Mouse (Mus musculus) kidney, postnatal 10 days (tissue): ENCODE results near the gene Tcp10b.
A peak's percentile ranks its signal among the peaks of the same experiment; 100 is the strongest.
"Not testable (repeated sequence)": the region's sequence is repeated elsewhere in the genome, so short reads cannot be mapped to it uniquely, and the experiment has no call there.

ENCODE experiments used
- DNase-seq: peaks from one replicate; pipeline ENCODE4 v3.0.0; 2021; ENCODE audit warnings: mixed read lengths

Tcp10b gene

DNA sequence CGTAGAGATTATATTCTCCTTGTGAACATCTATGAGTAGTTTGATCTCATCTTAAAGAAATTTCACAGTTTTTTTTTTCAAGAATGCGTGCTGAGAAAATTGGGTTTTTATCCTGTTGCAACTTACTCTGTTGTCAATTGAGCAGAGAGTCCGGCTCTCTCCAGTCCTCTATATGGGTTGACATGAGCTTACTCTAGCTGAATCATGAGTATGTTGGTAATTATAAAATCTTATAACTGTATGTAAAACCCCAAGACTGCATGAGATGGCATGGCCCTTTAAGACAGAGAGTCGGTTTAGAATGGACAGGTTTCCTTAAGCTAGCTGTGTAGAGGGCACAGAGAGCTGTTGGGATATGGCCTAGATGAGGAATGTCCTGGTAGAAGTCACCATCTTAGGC lies at the start of gene Tcp10b:
Tcp10b (plus strand) TSS at position 301 of the 400 bp plus-strand sequence.
- not testable (repeated sequence) for DNase-seq

DNA sequence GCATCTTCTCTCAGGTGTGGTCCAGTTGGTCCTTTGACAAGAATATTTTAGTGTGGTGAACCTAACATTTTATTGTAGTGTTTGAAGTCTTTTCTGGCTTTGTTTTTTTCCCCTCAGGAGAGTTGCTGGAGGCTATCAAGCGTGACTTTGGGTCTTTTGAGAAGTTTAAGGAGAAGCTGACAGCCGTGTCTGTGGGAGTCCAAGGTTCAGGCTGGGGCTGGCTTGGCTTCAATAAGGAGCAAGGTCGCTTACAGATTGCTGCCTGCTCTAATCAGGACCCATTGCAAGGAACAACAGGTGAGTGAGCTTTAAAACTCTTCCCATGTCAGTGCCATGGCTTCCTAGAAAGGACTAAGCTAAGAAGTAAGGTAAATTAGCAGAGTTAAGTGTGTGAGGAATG lies 47.6 kb upstream of the Tcp10b start:
- peak; percentile 57 for DNase-seq

DNA sequence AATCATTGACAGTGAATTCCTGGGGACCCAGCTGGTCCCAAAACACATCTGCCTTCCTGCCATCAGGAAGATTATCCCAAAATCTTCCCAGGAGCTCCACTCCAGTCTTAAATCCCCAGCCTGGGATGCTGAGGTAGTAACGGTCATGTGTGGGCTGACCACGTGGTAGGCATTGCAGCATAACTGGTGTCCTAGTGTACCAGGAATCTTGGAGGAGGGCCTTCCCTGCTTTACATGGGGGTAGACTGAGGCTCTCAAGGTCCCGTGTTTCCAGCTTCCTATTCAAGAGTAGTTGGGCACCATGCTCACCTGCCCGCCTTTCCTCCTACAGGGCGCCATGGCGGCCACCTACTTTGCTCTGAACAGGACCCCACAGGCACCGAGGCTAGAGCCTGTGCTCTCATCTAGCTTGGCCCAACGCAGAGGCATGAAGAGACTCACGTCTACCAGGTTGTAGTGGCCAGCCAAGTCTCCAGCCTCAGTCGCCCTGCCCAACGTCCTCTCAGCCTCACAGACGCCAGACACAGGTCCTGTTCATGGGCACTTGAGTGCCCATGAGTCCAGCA lies 24.2 kb upstream of the Tcp10b start:
- DNase-seq, result not testable (repeated sequence)

DNA sequence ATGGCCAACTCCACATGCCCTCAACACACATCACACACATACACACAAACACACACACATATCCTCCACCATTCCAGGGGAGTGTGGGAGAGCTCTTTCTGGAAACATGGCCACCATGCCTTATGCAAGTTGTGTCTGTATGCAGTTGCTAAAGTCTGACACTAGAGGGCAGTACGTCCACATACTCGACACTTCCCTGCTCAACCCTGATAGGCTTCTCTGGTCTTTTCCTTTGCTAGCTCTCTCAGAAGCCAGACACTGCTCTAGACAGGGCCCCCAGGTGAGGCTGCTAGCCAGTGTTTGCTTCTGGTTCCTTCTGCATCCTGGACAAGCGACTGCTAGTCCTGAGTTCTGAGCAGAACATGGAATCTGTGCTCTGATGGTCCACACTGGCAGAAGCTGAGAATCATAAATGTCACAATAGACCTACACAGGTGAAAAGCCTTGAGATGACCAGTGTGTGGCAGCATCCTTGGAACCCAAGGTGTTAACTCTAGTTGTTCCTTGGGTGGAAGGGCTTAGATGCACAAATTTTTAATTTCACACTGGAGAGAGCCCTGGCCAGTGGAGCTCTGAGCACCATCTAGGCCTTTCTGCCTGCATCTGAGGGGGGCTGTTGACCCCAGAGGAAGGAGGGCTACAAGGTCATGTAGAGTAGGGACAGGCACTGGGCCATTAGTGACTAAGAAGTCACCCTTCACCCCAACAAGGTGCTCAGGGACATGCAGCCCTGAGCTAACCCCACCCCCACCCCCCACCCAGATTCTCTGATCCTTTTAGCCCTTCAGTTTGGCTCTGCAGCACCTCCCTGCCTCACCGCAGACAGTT lies 16.8 kb upstream of the Tcp10b start:
- peak; percentile 60 for DNase-seq

DNA sequence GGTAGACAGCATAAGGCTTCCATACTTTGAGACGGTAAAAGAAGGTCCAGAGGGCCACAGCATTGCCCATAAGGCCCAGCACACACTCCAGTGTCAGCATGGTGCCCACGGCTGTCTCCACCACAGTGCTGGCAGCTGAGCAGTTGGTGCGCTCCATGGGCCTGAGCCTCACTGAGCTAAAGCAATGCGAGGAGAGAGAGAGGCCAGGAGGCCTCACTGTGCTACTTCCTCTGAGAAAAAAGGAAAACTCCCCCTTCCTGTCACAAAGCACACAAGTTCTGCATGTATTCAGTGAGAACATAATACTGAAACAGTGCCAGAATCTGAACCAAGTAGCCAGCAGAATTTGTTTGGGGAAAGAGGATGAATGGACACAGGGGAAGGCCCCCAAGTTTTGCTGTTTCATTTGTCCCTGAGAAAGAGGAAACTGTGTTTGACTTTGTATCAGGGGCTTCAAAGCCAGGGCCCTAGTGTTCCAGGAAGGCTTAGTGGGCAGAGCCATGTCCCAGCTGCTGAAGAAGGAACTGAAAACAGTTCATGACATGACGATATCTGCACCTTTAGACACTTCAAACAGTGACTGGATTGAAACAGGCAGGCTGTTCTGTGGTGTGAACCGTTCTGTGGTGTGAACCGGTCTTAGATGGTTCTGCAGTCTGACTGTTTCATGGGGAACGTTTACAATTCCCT lies 8.6 kb upstream of the Tcp10b start, which contains the start of gene Gpr31b:
Gpr31b (minus strand) TSS at position 173 of the 690 bp plus-strand sequence.
- DNase-seq, result not testable (repeated sequence)

DNA sequence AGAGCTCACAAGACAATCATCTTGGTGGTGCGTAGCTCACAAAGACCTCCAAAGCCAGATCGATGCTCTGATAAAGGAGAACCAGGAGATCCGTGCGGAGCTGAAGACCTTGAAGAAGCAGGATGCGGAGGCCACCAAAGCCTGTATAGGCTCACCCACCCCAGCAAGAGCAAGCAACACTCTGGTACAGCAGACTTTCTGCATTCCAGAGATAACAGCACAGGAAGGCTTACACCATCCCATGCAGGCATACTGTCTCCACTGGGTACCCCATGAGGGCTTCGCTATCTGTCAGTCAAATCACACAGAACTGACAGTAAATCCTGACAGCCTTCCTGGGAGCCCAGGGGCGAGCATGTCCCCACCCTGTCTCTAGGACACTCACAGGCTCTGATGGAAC lies 2.0 kb downstream of the Tcp10b start:
- not testable (repeated sequence) for DNase-seq

DNA sequence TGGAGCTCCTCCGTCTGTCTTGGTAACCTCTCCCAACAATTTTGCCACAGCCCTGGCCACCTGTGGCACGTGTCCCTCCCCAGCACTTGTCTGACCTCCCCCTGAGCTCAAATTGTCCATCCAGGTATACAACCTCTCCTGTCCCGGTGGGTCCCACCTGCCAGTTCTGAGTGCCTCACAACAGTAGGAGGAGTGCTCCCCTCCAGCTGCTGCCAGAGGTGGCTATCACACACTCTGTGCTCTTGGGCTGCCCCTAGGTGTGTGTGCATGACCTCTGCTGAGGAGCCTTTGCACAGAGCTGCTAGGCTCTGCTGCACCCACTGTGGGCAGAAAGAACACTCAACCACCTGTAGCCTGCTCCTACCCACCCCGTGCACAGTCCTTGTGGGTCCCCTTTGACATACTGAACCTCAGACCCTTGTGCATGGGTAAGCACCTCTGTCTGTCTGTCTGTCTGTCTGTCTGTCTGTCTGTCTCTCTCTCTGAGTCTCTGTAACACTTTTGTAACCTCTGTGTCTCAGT lies 7.0 kb downstream of the Tcp10b start:
- not testable (repeated sequence) for DNase-seq

DNA sequence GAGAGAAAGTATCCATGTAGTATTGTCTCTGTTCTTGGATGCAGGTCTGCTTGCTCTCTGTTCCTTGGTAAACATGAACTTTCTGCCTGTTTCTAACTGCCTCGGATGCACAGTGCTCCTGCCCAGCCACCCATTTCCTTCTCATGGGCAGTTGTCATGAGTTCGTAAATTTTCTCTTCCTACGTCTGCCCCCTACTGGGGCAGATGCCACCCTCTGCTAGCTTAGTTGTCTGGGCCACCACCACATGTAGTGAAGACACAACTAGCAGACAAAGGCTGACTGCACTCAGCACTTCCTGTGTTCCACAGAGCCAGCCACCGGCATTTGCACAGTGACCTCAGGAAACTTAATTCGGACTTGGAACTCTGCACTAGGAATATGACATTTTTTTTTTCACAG lies 8.3 kb downstream of the Tcp10b start:
- DNase-seq, result not testable (repeated sequence)

DNA sequence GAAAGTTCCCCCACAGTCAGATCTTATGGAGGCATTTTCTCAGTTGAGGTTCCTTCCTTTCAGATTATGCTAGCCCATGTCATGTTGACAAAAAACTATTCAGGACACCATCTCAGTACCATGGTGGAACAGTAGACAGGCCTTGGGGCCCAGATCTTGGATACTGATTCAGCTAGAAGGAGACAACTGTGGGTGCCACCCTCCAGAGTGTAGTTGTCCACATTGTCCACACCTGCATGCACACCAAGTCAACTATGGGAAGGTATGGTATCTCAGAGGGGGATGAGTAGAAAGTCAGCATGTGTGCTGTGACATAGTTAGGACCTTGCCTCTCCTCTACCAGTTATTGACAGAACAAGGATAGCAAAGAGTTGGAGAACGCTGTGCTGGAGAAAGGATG lies 30.6 kb downstream of the Tcp10b start:
- not testable (repeated sequence) for DNase-seq

DNA sequence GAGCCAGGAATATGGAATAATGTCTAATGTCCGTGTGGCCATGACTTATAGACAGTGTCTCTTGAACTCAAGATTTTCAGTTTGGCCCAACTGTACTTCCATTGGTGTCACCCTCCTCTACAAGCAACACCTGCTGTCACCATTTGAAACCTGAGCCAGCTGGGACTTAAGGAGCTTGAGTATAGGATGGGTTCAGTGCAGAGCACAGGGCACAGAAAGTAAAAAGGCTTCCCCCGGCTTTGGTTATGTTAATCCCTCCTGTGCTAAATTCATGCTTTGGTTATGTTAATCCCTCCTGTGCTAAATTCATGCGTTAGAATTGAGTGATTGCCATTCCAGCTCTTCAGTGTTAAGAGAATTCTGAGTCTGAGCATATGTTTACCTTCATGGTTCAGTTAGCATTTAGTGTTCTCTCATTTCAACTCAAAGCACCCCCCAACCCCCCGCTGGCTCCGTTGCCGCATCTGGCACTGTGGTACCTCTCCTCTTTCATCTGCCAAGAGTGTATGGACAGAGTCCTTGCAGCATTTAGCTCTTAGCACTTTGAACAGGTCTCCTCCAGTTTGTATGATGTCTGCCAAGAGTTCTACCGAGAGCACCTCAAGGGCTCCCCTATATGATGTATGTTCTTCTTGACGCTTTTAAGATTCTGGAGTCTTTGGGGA lies 31.3 kb downstream of the Tcp10b start:
- not testable (repeated sequence) for DNase-seq

DNA sequence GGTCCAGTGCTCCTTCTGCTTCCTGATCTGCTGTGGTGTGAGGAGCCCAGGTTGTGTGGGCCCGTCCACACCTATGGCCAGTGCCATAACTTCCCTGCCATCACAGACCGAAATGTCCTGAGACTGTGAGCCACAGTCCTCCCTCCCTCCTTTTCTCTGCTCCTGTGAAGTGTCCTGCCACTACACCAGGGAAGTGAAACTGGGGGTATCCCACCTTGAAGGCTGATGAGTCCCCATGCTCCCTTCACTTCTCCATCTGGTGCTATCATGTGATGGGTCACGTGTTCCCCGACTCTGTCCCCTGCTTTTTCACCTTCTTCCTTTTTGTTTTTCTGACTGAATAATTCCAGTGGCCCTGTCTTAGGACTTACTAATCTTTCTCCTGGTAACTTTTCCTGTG lies 32.1 kb downstream of the Tcp10b start:
- DNase-seq, result not testable (repeated sequence)

DNA sequence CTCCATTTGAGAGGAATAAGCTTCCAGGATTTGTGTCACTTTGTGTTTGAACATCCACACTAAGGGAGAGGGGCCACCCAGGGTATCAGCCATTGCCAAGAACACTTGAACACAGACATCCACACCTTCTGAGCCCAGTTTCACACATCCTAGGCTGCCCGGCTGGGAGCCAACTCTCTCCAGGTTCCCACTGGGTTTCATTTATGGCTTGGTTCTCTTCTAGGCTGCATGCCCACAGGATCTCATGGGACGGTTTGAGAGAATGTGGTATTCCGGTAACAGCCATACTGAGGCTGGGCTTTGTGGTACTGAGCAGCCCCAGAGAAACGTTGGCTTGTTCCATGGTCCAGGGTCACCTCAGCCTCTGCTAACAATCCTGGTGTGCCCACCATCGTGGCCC lies 45.7 kb downstream of the Tcp10b start:
- not testable (repeated sequence) for DNase-seq

DNA sequence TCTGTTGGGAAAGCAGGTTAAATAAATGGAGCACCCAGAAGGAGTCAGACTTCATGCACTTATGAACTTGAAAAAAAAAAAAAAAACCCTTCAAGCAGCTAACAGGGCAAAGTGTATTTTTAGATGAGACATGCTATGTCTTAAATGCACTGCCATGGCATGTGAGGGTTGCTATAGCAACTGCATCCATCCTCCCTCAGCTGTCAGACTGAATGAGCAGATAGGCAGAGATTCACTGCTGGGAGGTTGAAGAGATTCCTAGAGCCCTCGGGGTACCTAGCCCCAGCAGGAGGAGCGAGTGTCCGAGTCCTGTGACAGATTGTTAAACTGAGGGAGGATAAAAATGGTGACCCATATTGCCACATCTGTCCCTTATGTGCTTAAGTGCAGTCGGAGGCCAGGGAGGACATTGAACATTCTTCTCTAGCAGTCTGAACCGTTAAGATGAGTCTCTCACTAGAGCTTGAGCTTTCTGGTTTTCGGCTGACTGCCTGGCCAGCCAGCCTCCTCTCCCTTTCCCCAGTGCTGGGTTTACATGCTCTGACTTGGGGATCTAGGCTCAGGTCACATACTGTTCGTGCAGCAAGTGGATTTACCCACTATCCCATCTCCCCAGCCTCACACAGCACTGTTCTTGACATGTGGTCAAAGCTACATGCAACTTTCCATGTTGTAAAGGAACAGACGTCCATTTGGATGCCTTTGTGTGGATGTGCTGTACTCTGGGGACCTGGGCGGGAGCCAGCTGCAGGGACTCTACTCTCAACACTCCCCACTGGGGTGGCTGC lies 51.8 kb downstream of the Tcp10b start:
- DNase-seq, result not testable (repeated sequence)

DNA sequence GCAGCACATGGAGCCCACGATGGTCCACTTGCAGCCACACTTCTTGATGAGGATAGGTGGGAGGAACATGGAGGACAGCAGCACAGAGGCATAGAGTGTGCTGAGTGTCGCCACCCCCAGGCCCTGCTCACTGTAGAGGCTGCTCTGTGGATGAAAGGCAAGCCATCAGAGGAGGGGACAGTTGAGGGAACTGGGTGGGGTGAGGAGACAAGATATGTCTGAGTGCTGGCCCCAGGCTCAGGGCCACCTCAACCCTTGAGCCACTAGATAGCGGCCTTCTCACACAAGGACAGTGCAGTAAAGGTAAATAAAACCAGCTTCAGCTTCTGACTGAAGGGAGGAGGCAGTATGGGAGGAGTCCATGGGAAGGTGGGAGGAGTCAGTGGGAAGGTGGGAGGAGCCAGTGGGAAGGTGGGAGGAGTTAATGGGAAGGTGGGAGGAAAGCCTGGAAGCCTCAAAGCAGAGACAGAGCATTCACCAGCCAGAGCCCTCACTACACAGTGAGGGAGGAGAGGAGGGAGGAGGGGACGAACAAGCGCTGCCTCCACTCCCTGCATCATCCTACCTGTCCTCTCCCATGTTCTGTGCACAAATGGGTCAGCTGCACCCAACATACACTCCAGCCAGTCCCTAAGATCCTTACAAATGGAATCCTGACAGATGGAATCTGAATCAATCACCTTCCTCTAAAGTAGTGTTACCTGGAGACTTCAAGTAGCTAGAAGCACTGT lies 62.6 kb downstream of the Tcp10b start:
- not testable (repeated sequence) for DNase-seq

DNA sequence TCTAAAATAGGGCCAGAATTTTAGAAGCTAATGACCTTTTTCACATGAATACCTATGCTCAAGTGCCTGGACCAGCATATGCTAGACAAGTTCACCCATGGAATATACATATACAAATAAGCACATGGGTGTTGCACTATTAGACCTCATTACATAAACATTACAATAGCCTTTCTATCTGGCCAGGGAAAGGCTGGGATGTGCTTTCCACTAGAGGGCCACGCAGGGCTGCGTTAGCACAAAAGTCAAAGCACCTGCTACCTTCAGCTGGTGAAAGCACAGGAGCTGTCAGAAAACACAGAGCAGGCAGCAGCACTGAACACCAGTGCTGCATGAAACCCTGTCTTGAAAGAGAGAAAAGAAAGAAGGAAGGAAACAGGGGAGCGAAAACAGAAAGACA lies 63.3 kb downstream of the Tcp10b start:
- not testable (repeated sequence) for DNase-seq

DNA sequence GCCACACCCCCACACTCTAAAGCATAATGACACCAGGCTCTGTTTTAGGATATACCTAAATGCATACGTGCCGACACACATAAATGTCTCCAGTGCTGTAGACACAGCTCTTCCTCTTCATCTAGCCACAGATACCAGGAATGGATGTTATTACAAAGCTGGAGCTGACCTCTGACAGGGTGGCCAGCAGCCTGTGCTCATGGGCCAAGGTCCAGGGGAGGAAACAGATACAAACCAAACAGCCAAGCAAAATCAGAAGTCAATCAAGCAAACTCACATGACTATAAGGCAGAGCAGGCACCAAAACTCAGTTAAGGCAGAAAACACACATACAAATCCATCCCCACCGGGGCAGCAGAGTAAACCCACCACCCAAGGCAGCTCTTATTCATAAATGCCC lies 68.4 kb downstream of the Tcp10b start:
- DNase-seq, result not testable (repeated sequence)

DNA sequence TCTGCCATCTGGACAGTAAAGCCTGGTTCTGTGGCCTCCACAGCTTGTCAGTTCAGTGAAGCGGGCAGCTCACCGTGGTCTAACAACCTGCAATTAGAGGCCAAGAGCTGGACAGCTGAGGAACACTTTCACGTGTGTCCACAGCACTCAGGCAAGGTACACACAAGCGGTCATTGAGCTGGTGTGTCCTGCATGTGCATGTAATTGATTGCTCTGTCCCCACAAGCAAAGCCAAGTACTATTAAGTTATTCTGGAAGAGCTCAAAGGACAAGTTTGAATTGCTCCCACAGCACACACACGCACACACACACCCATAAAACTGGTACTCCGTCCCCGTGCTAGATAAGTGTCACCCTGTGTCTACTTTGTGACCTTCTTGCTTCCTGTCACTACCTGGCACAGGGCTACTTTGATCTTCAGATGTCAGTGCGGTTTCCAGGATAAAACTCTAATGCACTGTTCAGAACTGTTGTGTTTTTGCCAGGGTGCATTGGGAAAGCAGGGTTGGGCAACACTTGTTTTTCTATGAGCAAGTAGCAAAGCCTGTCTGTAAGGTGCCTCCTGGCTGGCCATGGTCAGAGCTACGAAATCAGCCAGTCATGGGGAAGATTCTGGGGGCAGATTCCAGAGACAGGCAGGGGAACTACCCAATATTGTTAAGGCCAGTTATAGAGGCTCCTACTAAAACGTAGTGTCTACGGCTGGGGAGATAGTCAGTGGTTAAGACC lies 69.0 kb downstream of the Tcp10b start:
- DNase-seq, result not testable (repeated sequence)

DNA sequence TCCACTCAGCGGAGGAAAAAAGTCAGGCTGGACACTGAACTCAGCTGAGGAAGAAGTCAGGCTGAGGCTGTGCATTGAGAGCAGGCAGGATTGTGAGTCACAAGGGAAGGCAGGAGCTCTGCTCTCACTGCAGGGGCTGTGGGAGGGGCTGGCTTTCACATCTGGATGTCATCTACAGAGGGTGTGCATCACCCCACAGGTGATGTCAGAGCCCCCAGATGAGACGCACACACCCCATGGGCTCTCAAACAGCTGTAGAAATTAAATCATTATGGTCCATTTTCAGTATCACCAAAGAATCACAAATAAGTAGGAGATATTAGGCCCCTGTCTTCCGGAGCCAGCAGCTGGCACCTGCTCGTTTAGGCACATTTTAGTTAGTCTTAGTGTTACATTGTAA lies 70.8 kb downstream of the Tcp10b start, which contains the start of gene Unc93a:
Unc93a (minus strand) TSS at position 101 of the 400 bp plus-strand sequence.
- DNase-seq, result not testable (repeated sequence)
